Mouse (Mus musculus): ENCODE results near the gene Map1a.

Map1a gene

GRCm38 (mm10) chr2:121316278-121316677, 26.9 kb downstream of the Map1a start:
- DNase-seq = no peak

DNA sequence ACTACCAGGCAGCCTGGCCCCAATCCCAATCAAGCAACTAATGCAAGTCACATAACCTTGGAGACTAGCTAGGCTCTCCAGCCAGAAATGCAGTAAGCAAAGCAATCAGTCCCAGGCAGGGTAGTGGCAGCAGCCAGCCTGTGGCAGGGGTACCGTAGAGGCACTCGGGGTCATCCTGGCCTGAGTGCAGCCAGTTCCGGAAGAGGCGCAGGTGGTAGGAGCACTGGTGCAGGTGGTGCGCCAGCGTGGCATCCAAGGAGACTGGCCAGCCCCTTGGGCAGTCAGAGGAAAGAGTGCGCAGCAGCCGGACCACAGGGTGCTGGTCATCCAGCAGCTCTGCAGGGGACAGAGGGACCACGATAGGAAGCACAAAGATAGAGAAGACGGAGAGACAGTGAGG, 33.6 kb downstream of the Map1a start:
- DNase-seq = no peak

- DNase-seq = no peak
These were observed 34.5 kb downstream of the Map1a start for GRCm38 (mm10) chr2:121323693-121324470.

GRCm38 (mm10) chr2:121329492-121329891, 40.1 kb downstream of the Map1a start:
- no peak for DNase-seq

- no peak for DNase-seq
These were observed 49.7 kb downstream of the Map1a start for GRCm38 (mm10) chr2:121339057-121339456.

DNA sequence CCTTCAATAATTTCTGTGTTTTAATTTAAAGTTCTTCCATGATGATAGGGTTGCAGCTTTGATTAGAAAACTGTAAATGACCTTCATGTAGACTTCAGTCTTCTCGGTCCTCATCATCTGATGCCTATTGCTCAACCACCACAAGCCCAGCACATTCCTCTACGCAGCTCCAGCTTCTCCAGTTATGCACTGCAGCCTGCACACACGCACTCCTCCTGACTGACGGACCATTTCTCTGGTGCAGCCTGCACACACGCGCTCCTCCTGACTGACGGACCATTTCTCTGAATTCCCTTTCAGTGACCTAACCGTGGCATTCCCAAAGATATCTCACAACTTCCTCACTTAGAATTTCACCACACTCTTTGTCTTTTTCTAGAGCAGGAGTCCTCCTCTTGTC, 63.8 kb downstream of the Map1a start:
- no peak for DNase-seq

DNA sequence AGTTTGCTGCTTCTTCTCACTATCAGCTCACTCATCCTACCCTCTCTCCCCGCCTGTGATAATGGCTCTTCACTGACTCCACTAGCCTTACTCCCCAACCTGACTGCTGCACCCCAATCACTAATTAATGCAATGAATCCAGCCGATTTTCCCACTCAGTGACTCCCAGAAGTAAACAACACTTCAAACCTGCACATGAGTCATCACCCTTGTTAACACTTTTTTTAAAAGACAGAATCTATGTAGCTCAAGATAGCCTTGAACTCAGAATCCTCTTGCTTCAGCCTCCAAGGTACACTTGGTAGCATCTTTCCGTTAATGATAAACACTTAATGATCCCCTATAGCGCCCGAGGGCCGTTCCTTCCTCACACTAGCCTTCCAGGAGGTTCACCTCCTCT, 65.0 kb downstream of the Map1a start:
- no peak for DNase-seq

DNA sequence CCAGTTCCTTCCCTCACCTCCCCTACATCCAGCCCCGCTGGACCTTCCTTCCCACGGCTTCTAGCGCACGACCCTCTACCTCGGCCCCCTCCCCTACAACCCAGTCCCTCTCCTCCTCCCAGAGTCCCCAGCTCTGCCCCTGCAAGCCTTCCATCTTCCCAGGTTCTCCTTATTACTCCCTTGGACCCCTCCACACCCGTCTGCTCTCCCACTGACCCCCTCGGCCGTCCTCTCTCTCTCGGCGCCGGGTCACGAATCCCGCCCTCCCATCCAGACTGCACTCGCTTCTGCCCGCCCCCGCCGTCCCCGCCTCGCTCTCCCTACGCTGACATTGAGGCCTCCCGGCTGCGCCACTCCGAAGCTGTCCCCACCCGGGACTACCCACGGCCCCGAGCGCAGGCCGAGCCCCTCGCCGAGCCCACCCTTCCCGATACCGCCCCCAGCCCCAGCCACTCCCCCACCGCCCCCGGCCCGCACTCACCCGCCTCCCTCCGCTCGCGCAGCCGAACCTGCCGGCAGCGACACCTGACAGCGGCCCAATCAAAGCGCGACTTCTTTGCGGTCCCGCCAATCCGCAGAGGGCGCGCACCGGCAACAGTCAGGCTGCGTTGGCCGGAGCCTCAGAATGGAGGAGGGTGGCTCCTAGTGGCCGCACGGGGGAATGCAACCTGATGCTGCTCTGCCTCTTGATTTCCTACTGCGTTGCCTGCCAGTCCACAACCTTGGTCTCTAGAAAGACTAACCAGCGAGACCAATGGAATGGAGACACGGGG, 65.6 kb downstream of the Map1a start, which contains the start of gene Ppip5k1:
TSS of gene Ppip5k1 (minus strand) at position 577 of the 773 bp plus-strand sequence.
- peak; percentile 97 for DNase-seq

GRCm38 (mm10) chr2:121357494-121357893, 68.1 kb downstream of the Map1a start, which contains the start of gene Ckmt1:
Ckmt1 (plus strand) TSS chr2:121357714.
- no peak for DNase-seq

DNA sequence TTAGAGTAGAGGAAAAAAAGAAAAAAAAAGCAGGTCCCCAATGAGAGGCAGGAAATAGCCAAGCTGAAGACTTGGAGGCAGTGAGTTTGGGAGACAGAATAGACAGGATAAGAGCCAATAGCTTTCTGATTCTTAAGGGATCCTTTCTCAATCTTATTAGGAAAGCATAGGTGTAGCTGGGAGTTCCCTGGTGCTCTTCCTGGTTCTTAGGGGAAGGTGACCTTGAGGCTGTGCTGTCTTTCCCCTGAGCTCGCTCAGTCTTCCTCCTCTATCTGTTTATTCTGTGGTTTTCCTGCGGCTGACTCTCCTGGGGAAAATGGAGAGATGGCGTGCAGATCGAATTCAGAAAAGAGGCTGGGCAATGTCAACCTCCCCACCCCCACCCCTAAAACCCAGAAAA, 68.6 kb downstream of the Map1a start:
- no peak for DNase-seq

DNA sequence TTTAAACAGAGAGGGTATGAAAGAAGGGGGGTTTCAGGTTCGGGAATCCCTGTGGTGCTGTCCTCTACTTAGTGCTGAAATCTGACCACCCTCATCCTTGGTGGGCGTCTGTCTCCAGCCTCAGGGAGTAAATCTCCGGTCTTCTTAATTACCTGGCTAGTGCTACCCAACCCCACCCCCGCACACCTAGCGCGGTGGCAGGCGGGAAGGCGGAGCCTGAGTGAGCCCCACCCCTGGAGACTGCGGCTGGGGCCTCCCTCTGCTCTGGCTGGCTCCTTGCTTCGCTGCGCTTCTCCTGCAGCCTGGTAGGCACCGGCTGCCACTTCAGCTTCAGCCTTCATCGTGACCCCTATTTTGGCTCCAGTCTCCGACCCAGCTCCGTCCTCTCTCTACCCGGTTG, 69.0 kb downstream of the Map1a start:
- DNase-seq = peak; percentile 22

GRCm38 (mm10) chr2:121359461-121359860, 70.1 kb downstream of the Map1a start:
- DNase-seq = no peak
